Mouse (Mus musculus): ENCODE data around the gene Cstf2t. TPM values are rescaled to one million over a fixed set of nuclear protein-coding genes. Genes with fewer than 3 reads are reported as not detected.
A peak's percentile ranks its signal among the peaks of the same experiment; 100 is the strongest.

The Cstf2t gene
- total RNA-seq (2021), result 10 to 100 TPM; 30.6 to 35.7 TPM
- long read RNA-seq, experiment 1, full-length matches to known transcripts, result 58 of 58 reads
- long read RNA-seq, experiment 1, partial matches to known transcripts, result 0 of 58 reads
- long read RNA-seq, experiment 1, other reads (novel, unspliced or antisense), result 0 of 58 reads
- long read RNA-seq, experiment 2, full-length matches to known transcripts, result 62 of 62 reads
- long read RNA-seq, experiment 2, partial matches to known transcripts, result 0 of 62 reads
- long read RNA-seq, experiment 2, other reads (novel, unspliced or antisense), result 0 of 62 reads

DNA sequence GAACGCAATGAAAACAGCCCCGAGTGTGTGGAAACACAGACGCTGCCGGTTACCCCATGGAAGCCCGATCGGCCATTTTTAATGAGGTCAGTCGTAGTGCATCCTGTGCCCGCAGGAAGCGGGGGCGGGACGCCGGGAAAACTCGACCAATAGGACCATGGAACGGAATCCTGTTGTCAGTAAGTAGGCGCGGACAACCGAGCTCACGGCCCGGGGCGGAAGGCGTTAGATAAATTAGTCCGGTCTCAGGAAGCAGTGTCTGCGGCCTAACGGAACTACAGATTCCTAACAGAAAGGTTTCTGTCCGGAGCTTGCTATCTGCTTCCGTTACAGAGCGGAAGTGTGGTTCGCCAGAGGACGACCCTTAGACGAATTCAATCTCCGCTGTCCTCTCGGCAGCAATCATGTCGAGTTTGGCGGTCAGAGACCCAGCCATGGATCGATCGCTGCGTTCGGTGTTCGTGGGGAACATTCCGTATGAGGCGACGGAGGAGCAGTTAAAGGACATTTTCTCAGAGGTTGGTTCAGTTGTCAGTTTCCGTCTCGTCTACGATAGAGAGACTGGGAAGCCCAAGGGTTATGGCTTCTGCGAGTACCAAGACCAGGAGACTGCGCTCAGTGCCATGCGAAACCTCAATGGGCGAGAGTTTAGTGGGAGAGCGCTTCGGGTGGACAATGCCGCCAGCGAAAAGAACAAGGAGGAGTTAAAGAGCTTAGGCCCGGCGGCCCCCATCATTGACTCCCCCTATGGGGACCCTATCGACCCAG lies at the start of gene Cstf2t:
Cstf2t (plus strand) TSS at position 176 of the 768 bp plus-strand sequence.
- peak; percentile 96 to 99 for DNase-seq (ENCODE audit: low spot score in 2 of 2)

DNA sequence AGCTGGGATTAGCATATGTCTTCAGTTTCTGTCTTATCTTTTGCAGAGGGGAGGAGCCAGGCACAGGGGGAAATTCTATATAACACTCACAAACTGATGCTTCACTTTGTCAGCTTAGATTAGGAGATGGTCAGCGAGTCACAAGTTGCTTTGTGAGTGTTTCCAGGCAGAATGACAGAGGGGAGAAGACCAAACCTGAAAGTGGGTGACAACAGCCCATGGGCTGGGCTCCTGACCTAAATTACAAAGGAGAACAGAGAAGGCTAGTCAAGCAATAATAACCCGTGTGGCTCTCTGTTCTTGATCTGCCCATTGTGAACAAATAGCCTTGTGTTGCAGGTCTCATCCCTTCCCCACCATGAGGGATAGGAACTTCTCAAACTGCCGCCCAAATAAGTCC lies 43.7 kb upstream of the Cstf2t start:
- no peak for DNase-seq (ENCODE audit: low spot score in 2 of 2)

DNA sequence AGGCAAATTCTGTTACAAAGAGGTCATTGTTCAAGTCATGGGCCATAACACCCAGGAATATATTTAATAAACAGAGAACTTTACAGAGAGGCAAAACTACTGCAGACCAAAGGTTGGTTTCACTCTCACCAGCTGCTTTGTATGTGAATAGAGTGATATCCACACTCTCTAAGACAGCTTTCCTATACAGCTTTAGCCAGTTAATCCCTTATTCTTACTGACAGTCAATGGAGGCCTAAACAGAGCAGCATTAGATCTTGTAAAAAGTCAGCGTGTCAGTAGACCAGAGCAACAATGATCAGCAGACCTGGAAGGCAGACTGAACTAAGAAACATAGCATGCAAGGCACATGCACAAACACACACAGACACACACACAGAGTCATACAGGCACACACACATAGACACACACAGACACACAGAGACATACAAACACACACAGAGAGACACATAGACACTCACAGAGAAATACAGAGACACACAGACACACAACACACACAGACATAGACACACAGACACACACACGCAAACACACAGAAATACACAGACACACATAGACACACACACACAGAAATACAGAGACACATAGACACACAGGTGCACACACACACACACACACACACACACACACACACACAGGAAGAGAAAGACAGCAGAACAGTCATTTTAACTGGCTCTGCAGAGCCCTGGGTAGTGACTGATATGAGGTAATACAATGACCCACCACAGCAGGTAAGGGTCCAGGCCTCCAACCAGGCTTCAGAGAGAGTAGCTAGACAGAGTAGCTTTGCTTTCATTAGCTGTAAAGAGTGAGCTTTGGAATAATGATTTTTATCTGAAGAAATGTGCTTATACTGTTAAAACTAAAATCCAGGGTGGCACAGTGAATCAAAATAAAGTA lies 41.4 kb upstream of the Cstf2t start:
- DNase-seq (ENCODE audit: low spot score in 2 of 2), result no peak

DNA sequence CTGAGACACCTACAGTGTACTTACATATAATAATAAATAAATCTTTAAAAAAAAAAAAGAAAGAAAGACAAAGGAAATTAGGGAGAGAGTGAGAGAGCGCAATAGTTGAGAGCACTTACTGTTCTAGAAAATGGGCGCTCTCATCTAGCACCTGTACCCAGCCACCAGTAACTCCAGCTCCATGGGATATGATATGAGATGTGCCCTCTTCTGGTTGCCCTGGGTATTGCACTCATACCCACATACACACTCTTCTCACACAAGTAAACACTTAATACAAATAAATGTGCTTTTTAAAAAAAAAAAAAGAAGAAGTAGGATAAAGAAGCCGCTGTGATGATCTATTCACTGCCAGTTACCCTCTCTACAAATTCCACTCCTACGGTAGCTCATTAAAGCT lies 36.0 kb upstream of the Cstf2t start:
- no peak for DNase-seq (ENCODE audit: low spot score in 2 of 2)

DNA sequence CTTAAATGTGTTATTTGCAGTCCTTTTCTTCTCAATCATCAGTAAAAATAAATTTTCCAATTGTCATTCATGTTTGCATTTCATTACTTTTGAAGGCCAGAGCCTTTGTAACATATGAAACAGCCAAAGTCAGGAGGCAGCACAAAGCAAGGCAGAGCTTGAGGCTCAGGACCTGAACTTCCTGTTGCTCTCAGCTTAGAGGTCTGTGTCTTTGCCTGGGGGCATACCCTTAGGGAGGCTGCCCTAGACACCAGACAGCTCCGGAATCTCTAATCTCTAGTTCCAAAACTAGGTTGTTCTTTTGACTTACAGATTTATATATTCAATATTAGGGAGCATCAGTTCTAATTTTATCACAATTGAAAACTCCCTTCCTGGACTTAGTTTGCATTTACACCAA lies 17.9 kb upstream of the Cstf2t start:
- DNase-seq (ENCODE audit: low spot score in 2 of 2), result no peak

DNA sequence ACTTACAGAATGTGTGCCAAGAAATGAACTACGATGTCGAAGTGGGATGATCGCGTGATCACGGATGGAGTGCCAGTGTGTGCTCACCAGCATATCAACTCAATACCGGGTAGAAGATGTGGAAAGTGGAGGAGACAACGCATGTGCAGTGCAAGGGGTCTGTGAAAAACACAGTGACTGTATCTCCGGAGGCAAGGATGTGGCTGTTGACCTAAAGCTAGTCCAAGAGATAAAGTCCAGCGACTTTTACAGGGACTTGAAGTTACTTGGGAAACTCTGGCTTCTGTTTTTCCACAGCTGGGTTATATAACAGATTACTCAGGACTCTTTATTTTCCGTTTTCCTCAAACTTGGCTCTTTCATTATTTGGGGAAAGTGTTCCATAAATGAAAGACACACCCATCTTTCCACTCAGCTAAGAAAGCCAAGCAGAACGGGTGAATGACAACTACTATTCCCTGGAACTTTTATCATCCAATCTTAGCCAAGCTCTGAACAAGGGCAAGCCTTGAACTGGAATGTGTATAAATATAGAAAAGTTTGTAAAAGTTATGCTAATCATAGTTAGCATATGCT lies 17.3 kb upstream of the Cstf2t start:
- DNase-seq (ENCODE audit: low spot score in 2 of 2), result no peak

DNA sequence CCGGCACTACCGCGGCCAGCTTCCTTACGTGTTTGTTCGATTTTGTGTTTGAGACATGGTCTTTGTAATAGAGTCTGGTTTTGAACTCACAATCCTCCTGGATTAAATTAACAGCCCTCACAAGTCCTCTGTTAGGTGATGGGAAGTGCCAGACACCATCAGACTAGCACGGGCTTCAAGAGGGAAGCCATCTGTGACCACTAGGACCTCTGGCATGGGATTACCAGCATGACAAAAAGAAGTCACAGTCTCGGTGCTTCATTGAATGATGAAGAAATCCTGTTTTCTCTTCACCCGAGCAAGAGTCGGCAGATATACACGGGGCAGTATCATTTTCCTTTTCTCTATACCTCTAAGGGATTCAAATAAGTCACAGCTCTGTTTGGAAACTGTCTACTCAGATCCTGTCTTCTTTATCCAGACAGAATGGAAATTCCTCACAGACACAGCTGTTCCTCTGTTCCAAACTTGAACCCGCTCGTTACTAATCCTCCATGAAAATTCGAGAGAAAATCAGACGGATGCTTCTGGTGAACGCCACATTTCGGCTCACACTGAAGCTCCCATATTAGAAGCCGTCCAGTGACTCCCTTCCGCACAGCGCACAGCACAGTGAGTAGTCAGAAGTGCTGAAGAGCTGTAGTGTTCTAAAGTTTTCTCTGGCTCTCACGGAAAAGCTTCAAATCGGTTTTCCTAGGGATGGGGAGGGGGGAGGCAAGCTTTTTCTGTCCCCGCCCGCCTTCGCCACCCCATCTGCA lies 8.5 kb upstream of the Cstf2t start:
- DNase-seq (ENCODE audit: low spot score in 2 of 2), result peak in 1 of 2 experiments; percentile 21

DNA sequence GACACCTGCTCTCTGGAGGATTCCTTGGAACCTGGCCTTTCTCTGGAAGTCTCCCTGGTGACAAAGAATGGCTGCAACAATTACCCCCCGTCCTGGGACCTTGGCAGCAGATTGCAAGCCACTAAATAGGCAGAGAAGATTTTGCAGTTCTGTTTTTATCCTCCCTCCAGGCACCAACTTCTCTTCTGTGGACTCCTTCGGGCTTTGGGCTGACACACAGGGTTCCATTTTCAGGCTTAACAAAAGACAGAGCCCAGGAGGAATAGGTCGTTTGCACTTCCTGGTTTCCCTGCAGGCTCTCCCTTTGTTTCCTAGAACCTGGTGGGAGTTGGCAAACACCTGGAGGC lies 7.9 kb upstream of the Cstf2t start:
- DNase-seq (ENCODE audit: low spot score in 2 of 2), result no peak

DNA sequence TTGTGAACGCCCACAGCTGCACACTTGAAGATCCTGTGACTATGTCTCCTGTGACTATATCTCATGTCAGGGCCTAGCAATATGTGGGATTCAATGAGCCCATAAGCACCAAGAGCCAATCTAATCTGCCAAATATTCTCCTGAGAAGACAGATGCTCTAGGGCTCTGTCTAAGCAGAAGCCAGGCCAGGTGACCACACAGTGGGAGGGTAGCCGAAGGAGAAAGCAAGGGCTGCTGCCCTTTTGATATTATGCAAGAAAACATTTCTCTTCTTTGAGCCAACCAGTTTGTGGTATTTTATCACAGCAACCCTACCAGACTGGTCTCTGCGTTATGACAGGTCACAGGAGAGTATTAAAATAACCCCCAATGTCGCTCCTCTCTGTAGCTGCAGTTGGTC lies 6.5 kb upstream of the Cstf2t start:
- DNase-seq (ENCODE audit: low spot score in 2 of 2), result no peak

DNA sequence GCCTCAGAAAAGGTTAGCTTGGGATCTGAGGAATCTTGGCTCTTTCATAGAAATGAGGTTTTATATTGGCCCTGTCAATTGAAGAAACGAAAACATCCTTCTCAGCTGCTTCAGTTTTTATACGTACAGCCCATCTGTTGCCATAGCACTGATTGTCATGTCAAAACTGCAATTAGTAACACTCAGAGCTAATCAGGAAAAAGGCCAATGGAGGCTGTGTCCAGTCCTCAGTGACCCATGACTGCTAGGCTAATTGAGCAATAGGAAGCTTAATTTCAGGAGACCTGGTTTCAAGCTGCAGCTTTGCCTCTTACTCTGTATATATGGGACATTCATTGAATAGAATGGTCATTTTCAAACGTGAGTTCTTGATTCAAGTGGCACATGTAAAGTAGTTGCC lies 4.4 kb upstream of the Cstf2t start:
- DNase-seq (ENCODE audit: low spot score in 2 of 2), result no peak

DNA sequence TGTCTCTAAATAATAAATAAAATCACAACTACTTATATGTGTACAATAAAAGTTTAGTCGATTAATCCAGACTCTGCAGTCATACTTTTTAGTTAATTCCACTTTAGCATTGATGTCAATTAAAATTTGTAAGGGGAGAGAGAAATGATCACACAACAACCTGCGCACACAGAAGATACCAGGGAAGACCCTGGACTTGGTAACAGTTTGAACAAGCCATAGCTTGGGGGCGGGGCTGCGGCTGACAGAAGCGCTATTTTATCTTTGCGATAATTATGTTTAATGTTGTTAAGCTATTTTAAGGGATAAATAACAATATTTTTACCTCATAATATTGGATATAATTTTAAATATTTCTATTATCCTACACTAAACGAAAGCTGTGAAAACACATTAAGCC lies 411 bp upstream of the Cstf2t start:
- DNase-seq (ENCODE audit: low spot score in 2 of 2), result no peak

DNA sequence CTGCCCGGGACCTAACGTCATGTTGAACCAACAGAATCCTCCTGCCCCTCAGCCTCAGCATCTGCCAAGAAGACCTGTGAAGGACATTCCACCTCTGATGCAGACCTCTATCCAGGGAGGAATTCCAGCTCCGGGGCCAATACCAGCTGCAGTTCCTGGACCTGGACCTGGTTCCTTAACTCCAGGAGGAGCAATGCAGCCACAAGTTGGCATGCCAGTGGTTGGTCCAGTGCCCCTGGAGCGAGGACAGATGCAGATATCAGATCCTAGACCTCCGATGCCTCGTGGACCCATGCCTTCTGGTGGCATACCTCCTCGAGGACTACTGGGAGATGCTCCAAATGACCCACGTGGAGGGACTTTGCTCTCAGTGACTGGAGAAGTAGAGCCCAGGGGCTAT lies 1.1 kb downstream of the Cstf2t start:
- no peak for DNase-seq (ENCODE audit: low spot score in 2 of 2)

DNA sequence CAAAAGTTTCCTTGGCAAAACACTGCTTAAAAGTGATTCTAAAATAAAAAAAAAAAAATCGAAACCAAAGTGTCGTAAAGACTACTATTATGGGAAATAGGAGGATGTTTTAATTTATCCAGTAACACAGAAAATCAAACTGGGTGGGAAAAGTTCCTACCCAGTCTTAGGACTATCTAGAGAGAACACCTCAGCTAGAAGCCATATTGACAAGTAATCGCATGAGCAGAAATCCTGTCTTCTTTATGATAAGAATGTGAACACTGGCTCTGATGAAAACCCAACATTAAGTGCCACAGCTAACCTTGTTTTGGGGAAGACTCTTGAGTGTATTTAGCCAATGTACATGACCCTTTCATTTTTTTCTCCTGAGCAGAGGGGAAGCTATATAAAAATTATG lies 15.2 kb downstream of the Cstf2t start:
- no peak for DNase-seq (ENCODE audit: low spot score in 2 of 2)

DNA sequence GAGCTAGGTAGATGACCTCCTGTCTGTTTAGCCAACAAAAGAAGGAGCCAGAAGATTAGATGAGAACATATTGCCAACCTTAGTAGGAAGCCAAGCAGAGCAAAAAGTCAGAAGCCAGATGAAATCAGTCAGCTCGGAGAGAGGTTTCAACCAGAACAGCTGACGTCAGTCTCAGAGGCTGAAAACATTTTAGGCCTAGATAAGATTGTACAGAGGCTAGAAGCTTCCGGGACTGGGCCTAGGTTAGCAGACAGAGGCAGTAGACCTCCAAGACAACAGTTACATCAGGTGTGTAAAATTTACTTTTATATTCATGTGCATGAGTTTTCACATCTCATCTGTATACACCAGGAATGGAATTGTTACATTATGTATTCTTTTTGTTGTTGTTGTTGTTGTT lies 16.7 kb downstream of the Cstf2t start:
- DNase-seq (ENCODE audit: low spot score in 2 of 2), result no peak

DNA sequence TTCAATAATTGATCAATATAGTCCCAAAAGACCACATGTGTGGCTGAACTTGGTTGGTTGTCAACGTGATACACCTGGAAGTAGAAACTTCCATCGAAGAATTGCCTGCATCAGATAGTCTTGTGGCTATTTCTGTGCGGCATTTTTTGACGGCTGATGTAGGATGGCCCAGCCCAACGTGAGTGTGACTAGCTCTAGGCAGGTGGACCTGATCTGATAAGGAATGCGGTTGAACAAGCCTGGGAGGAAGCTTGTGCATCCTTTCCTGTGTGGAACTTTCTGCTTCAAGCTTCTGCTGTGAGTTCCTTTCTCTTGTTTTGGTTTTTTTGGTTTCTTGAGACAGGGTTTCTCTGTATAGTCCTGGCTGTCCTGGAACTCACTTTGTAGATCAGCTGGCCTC lies 22.1 kb downstream of the Cstf2t start:
- no peak for DNase-seq (ENCODE audit: low spot score in 2 of 2)

DNA sequence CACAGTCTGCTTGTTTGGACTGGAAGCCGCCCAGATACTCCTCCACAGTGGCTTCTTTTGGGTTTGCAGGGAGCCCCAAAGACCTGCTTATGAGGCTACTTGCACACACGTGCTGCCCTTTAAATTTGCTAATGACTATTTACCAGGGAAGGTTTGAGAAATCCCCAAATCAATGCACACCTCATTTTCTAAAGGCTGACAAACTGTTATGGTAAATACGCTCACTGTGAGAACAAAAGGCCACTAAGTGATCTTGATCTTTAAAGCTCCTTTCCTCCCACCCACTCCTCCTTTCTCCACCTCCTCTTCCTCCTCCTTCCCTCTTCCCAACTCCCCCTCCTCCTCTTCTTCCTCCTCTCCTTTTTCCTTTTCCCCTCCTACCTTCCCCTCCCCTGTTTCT lies 23.4 kb downstream of the Cstf2t start:
- no peak for DNase-seq (ENCODE audit: low spot score in 2 of 2)

DNA sequence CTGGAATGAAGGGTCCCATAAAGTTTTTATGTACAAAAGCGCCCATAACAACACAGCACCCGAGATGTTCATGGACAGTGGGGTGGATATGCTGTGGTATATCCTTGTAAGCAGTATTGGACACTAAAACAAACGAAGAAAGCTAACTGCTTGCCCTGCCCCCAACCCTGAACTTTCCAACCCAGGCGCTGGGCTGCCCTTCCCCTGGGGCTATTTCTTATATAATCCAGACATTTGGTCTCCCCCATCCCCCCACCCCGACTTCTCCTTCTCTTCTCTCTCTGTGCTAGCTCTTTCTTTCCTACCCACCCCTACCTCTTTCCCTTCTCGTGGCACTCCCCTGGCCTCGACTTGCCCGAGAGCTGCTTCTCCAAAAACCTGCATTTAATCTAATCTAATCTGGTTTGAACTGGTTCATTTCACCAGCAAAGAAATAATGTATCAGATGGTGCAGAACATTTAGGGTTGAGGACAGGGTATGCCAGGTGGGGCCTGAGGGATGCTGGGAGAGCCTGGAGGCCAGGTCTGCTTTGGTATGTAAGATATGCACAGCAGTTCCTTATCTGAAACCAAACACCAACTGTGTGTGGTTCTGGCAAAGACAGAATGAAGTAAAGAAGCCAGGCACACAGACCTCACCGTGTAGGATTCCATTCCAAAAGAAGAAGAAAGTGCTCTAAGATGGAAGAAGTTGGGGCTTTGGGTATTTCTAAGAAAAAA lies 24.4 kb downstream of the Cstf2t start:
- DNase-seq (ENCODE audit: low spot score in 2 of 2), result no peak

DNA sequence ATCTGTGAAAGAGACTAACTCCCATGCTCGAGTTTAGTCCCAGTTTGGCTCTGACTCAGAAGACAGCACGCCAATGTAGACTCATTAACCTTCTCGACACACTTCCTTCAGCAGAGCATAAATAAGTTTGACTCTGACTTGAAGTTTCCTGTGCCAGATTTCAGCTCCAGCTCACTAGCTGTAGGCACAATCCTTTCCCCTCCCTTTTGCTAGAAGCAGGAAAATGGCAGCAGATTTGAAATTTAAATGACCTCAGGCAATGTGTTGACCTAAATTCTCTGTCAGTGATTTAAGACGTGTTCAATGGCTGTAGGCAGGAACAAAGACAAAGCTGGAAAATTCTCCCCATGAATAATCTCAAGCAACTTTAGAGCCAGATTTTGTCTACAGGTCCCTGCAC lies 32.1 kb downstream of the Cstf2t start:
- DNase-seq (ENCODE audit: low spot score in 2 of 2), result no peak

DNA sequence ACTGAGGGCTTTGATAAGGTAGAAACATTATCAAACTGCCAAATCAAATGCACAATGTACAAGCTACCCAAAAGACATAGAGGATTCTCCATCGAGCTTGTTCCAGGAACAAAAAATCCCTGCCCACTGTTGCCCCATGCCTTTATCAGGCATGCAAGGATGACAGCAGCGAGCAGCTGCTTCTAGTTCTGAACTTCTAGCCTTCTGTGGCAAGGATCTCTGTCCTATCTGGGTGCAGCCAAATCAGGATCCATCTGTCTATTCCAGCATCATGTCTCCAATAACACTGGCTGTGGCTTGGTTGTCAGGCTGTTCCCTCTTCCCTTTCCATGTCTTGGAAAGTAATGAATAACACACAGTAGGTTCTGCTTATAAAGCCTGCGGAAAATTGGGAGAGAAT lies 42.0 kb downstream of the Cstf2t start:
- DNase-seq (ENCODE audit: low spot score in 2 of 2), result no peak

DNA sequence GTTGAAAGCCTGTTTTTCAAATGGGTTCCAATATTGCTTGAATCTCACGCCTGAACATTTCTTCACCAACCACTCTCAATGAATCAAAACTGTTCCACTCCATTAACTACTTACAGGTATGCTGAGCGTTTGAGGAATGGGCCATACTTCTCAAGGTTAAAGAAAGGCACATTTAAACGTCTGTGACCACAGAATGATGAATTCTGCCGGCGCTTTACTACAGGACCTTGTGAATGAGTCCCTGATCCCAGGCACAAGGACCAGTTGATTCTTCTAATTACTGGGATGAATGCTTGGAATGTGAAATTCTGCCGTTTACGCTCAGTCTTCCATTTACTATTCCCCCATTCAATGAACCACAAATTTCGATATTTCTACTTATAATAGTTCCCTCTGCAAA lies 50.0 kb downstream of the Cstf2t start:
- DNase-seq (ENCODE audit: low spot score in 2 of 2), result no peak
